Mouse (Mus musculus): Measurements from ENCODE around the gene Dedd2.
A peak's percentile ranks its signal among the peaks of the same experiment; 100 is the strongest.

The Dedd2 gene

DNA sequence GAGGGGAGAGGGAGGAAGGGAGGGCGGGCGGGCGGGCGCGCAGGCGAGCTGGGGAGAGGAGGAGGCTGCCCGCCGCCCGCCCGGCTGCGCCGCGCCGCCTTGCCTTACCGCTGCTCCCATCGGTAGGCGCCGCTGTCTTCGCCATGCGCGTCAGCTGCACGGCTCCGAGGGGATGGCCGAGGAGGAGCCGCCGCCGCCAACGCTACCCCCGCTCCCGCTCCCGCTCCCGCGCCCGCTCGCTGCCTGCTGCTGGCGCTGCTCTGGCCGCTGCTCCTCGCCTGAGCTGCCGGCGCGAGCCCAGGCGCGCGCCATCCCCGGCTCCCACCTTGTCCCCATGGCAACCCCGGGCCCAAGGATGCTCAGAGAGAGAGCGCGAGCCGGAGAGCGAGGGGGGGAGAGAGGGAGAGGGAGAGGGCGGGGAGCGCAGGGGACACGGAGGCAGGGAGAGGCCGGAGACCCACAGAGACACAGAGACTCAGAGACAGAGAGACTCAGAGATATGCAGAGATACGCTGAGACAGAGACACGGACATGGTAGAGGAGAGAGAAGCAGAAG is 40.7 kb downstream of the Dedd2 start, which contains the start of gene Pou2f2:
Gene Pou2f2, minus strand, starts transcription at position 121 of the 556 bp plus-strand sequence.
- peak; percentile 85 for DNase-seq (ENCODE audit: low spot score in 2 of 2)

DNA sequence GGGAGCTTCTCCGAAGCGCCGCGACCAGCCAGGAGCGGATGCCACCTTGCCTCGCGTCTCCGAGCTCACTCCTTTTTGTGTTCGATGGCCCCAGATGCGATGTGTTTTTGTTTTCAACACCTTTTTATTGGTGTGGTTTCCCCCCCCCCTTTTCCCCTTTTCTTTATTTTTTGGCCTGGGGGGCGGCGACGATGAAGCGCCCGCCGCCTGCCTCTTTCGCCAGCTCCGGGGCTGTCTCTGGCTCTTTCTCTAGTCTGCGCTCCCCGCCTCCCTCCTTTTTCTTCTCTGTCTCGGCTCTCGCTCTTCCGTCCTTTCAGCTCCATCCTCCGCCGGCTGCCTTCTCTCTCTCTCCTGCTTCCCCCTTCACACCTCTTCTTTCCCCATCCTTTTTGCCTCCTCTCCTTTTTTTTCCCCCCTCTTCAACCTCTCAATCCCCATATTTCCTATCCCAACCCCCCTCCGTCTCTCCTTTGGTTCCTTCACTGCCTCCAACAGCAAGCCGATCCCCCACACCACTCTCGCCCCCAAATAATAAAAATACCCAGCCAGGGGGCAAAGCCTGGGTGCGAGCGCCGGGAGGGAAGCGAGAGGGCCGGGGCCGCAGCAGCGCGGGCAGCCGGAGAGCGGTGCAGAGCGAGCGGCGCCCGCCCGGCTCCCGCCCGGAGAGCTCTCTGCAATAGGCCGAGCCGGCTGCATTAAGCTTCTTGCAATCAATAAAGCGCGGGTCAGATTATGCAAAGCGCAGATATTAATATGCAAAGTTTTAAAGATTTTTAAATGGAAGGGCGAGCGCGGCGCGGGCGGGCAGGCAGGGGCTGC is 41.4 kb downstream of the Dedd2 start:
- DNase-seq (ENCODE audit: low spot score in 2 of 2), result peak; percentile 40 to 44

DNA sequence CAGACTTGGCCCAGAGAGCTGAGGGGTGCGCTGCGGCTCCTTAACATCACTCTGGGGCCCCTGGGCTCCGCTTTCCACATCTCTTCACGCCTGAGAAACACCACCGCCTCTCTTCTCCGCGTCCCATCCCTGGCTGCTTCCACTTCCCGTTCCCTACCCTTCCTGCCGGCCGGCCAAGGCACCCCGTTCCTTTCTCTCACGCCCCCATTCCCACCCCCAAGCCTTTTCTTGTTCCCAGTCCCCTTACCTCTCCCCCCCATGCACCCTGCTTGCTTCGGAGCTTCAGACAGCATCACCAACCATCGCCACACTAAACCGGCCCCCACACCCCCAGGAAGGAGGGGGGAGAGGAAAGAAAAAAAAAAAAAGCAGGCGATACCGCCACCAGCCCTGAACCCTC is 42.1 kb downstream of the Dedd2 start:
- peak; percentile 37 to 43 for DNase-seq (ENCODE audit: low spot score in 2 of 2)

DNA sequence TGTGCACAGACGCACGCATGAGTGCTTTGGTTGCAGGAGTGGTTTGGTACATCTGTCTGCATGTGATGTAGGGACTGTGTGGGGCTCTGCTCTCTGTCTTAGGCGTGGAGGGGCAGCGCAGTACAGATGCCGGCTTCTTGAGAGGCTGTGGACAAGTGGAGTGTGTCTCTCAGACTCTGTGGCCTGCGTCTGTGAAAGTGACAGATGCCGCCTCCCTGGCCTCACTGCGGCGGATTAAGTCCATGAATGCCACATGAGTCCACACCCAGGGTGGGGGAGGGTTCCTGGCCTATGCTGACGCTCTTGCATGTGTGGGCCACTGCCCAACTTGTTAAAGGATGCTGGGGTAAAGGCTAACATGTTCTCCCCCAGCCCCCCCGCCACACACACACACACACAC is 46.1 kb downstream of the Dedd2 start:
- no peak for DNase-seq (ENCODE audit: low spot score in 2 of 2)

DNA sequence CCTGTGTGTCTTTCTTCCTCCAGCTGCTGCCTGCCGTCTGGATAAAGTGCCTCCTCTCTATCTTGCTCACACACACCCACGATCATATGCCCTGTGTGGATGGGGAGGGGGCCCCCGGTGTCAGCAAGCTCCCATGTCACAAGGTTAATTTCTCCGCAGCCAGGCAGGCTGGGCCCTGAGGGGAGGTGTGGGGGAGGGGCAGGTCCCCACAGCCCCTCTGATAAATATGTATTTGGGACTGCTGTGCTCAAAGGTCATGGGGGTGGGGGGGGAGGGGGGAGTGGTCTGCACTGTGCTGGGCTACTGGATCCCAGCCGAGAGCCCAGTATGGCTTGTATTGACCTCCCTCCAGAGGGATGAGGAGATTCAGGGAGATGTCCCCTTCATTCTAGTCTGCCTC is 47.7 kb downstream of the Dedd2 start:
- no peak for DNase-seq (ENCODE audit: low spot score in 2 of 2)

DNA sequence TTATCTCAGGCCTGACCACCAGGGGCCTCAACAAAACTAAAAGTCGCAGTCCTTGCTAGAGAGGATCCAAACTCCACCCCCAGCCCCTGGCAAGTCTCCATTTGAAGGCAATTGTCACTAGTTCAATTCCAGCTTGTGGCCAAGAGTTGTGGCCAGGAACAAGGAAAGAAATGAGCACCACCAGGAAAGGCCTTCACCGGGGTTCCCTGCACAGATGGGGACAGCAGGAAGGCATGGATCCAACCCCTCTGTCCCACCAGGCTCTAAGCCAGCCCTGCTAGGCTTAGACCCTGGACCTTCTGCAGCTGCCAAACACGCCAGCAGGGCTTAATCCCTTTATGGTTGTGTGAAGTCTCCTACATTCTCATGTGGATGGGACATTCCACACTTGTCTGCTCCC is 49.8 kb downstream of the Dedd2 start:
- no peak for DNase-seq (ENCODE audit: low spot score in 2 of 2)

DNA sequence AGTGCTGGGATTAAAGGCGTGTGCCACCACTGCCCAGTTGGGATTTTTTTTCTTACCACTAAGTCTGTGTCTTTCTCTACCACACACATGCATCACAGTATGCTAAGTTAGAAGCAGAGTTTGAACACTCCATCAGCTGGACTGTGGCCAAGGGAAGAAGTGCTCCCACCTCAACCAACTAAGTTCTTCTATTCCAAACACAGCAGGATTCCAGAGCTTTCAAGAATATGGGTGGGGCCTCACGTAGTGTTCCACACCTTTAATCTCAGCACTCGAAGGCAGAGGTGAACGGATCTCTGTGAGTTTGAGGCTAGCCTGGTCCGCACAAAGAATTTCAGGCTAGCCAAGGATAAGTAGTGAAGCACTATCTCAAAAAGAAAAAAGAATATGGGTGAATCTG is 54.3 kb downstream of the Dedd2 start:
- no peak for DNase-seq (ENCODE audit: low spot score in 2 of 2)

DNA sequence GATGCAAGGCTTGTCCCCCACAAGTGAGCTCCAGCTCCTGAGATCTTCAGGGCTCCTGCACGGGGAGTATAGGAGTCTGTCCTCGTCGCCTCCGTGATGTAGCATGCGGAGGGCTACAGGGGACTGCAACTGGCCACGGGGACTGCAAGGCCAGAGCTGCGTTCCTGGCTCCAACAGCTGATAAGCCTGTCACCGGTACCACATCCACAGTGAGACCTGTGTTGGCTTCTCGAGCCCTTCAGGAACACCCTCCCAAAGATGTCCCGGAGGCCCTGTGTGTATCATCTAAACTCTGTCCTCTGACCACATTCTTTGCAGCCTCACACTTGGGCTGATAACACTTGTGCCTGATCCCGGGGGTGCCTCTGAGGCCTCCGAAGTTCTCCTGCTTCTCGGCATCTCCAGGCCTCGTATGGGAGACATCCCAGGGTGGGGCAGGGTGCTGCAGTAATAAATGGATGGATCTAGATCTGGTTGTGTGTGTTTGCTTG is 64.2 kb downstream of the Dedd2 start:
- DNase-seq (ENCODE audit: low spot score in 2 of 2), result no peak

DNA sequence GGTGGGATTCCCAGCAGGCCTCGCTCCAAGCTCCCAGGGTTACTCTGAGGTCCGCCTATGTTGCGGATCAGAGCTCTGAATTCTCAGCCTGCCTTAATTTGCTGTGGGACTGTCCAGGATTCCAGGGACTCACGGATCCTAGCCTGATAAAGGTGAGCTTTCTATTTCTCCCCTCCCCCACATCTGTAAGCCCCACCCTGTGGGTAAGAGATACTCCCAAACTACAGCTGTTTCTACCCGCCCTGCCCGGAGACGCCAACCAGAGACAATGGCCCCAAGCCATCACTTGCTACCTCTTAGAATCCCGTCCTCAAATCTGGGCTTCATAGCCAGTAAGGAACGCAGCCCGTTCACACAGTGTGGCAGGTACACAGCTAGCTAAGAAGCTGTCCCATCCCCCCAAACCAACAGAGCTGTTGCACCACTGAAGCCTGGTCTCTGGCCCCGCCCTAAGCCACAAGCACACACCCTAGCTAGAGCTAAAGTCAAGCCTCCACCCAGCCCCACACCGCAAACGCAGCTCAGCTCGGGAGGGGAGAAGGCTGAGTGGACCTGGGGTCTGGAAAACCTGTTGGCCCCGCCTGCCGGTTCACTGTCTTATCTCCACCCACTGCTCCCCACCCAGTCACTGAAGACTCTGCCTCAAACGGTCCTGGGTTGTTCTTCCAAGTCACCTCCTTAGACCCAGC is 64.8 kb downstream of the Dedd2 start:
- no peak for DNase-seq (ENCODE audit: low spot score in 2 of 2)

DNA sequence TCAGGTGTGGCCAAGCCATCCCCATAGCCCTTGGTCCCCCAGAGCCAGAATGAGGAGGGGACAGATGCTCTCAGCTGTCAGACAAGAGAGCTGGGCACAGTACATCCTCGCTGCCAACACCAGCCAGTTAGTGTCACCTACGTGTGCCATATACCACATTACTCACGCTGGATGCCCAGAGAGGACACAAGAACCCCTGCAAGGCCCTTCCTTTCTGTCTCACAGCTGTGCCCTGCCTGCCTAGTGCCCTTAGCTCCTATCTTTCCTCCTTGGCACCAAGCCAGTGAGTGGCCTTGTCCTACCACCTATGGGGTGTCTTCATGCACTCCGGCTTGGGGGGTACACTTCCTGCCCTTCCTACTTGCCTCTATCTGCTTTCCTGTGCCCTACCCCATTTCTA is 65.8 kb downstream of the Dedd2 start:
- DNase-seq (ENCODE audit: low spot score in 2 of 2), result no peak

DNA sequence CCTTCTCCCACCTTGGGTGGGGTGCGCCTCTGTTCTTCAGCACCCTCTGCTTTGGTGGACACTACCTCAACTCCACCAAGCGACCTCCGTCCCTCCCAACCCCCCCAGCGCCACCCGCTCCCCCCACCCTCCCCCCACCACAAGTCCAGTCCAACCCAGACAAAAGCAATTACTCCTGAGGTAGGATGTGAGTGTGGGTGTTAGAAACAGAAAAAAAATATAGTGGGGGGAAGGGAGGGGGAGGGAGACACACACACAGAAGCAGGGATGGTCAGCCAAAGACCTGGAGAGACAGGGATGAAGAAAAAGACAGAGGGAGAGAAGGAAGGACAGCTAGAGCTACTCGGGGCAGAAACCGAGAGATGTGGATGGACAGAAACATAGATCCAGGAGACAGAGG is 66.6 kb downstream of the Dedd2 start:
- no peak for DNase-seq (ENCODE audit: low spot score in 2 of 2)

DNA sequence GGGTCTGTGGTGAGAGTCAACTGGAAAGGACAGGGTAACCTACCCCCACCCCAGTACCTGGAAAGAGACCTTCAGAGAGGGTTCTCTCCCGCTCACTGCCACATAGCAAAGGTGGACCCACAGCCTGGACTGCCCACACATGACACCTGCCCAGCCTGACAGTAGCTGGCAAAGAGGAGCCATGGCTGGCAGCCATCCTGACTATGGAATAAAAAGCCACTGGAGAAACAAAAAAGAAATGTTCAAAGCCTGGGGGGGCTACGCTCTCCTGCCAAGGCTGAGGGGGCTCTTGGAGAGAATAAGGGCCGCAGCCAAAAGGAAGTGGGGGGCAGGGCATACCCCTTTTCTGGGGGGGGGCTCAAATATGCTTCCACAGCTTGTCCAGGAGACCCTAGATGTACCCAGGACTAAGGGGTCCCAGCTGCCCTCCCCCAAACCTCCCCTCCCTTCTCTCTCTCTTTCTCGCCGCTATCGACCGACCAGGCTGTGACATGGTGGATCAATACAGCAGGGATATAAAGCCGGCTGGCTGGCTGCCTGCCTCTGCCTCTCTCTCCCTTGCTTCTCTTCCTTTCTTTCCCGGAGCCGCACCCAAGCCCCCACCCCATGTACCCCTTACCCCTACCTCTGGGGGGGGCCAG is 68.4 kb downstream of the Dedd2 start:
- DNase-seq (ENCODE audit: low spot score in 2 of 2), result peak in 1 of 2 experiments; percentile 20

DNA sequence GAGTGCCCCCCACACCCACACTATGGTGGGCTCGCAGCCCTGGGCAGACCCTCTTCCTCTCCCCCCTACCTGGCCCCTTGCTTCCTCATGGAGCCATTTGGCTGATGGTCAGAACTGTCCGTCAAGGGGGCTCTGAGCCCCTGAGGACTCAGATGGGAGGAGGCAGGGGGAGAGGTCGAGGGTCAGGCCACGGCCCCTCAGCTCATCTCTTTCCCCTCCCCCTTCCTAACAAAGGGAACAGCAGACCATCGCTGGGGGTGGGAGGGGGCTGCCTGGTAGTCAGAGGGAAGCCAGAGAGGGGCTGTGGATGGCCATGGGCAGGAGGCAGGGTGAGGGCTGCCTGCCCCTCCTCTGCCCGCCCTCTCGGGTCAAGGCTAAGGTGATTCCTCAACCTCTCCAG is 69.4 kb downstream of the Dedd2 start:
- no peak for DNase-seq (ENCODE audit: low spot score in 2 of 2)

DNA sequence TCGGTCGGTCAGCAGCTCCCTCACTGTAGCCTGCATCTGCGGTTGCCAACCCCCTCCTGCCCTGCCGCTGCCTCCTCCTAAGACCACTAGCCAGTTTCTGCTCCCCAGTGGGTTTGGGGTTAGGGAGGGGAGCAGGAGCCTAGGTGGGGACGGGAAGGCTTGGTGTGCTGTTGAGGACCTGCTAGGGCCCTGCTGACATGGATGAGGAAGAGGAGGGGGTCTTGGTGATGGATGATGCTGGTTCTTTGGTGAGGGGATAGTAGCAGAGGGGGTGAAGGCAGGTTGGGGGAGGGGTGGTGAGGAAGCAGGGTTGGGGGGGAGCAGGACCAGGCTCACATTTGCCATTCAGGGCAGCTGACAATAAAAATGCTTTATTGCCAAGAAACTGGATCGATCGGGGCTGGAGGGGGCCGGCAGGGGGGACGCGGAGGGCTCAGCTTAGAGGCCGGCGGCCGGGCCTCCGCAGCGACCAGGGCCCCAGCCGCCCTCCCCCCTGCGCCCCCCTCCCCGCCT is 70.2 kb downstream of the Dedd2 start:
- DNase-seq (ENCODE audit: low spot score in 2 of 2), result no peak

Data from right cerebral cortex, adult 2 months (tissue).